Mouse (Mus musculus) embryo, embryonic 10 days (tissue): ENCODE data around the gene Adgrv1.

Experiments
- DNase-seq: peaks from one replicate; pipeline ENCODE4 v3.0.0-alpha.2; 2015; ENCODE audit warnings: low spot score

The Adgrv1 gene

DNA sequence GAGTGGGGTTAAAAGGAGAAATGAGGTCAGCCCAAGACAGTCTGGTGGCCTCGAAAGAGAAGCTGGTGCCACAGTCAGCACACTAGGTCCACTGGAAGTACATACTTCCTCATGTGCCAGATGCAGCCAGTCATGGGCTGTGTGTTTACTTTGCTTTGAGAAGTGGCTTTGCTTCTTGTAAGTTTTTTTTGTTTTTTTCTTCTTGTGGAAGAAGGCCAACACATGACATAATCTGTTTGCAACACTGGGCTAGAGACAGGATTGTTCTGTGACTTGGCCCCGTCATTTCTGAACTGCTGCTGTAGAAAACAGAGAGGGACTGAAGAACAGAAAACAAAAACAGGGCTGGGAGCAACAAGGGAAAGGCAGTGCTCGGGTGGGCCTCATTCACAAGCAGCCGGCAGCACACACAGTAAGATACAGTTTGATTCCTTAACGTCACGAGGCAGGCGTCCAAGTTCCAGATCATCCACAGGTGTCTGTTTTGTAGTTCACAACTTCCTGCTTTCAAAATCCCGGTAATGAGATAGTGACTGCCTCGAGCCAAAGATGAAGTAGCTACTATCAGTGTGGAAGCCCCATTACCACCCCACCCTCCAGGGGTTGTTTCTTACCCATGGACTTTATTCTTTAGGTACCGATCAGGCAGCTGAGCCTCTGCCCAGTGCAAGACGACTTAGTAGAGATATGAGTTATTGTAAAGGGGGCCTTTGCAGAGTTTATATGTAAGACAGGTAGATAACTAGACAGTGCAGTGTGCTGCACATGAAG lies 496.1 kb downstream of the Adgrv1 start:
- DNase-seq = no peak

DNA sequence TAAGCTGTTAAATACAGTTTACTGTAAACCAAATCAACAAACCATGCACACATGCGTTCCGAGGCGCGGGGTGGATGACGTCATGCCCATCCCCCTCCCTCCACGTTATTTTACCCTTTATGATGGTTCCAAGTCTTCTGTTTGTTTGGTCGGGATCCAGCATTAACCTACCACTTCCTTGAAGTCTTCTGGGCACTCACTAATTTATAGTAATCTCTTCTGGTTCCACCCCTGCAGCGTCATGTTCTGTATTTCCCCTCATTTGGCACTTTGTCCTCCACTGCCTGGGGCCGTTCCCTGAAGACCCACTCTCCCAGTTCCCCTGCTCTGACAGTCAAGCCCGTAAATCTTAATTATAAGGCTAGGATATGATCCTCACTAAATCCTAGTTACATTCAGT lies 497.0 kb downstream of the Adgrv1 start:
- no peak for DNase-seq

DNA sequence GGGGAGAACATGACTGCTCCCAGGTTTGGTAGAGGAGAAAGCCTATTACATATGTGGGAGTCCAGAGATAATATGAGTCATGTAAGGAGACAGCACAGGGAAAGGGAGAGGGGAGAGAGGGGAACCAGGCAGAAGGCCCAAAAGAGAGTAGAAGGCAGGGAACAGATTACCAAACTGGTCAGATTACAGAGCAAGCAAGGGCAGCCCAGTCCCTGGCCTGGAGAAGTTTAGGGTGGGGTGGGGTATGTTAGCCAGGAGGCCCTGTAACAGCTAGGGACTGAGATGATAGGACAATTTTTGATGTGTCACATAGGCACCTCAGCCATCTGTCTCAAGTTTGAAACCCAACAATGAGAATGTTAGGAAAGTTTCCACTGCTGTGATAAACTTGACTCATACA lies 498.5 kb downstream of the Adgrv1 start:
- DNase-seq = no peak

DNA sequence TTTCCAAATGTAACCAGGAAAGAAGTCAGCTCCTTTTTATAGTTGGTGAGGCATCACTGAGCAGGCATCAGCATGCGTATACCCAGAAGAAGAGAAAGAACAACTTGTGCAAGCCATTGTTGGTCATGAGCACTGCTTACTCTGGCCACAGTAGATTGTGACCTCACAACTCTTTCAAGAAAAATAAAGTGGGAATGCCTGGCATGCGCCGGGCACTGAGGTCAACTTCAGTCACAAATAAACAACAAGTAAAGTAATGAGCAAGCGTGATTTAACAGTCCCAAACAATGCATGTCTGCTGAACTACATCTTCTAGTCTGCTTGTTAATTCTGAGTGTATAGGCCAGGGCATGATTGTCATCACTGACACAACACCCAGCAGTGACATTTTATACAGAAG lies 499.6 kb downstream of the Adgrv1 start:
- no peak for DNase-seq

DNA sequence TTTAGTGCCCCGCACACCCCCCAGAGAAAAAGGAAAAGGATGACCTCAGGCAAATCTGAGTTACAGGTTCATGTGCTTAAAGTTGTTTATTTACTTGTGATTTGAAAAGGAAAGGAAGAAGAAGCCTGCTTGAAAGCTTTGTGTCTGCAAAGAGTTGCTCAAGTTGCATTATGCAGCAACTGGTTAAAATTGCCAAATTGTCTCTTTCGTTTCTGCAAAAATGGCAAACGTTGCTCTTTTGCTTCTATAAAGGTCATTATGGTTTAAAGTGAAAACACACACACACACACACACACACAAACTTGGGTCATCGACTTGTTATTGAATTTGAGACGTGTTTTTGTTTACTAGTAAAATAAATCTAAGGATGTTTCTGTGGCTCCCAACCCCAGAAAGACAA lies 500.3 kb downstream of the Adgrv1 start:
- DNase-seq = no peak

DNA sequence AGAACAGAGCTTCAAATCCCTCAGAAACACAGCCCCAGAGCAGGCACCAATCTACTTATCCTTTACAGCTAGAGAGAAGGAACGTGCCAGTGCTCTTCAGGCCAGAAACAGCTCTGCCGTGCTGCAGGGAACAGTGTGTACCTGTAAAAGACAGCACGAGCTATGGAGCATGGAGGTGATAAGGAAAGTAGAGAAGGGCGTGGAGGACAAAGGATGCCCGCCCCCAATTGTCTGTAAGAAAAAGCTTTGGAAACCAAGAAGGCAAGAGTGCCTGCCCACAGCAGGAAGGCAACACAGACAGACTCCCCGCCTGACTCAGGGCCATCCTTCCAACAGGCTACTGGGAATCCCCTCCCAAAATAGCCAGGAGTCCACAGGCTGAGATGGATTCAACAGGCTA lies 501.1 kb downstream of the Adgrv1 start:
- DNase-seq = no peak

DNA sequence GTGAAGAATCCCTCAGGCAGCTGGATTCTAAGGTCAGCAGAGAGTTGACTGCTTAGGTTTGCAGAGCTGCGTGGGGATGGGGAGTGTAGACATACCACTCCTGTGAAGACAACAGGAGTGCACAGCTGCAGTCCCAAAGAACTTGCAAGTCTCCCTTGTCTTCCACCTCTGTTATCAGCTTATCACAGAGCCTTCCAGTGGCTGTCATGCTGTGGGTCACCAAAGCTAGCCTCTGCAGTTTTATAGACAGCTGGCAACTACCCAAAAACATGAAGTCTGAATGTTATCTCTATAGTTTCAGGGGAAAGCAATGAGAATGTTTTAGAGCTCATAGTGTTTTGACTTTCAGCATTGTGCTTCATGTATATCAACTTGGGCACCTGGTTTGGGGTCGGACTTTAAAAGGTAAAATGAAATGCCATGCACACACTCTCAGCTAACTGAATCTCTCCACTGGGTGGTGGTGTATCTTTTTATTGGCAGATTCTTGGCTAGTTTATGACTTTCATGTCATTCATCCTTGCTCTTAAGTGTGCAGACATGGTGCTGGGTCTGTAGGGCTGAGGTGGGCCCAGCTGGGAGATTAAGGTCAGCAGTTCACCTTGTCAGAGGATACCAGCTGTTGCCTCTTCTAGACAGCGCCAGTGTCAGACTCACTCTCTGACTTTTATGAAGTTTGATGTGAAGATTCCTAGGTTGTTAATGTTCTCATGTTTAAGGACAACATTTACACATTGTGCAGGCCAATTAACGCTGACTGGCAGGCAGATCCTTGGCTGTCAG lies 502.0 kb downstream of the Adgrv1 start:
- no peak for DNase-seq

DNA sequence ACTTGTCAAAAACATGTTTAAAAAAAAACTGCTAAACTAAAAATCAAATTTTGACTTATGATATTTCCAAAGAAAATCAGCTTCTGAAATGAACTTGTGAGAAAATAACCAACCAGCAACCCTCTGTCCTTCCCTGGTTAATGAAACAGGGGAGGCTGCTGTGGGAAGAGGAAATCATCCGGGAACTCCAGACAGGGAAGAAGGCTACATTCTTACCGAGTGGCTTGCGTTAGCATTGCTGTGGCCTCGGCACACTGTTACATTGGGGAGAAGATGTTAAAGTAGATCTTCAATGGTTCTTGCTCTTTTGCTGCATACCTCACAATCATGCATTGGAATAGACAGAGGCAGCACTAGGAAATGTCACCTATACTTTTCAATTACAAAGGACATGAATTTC lies 507.1 kb downstream of the Adgrv1 start:
- no peak for DNase-seq

DNA sequence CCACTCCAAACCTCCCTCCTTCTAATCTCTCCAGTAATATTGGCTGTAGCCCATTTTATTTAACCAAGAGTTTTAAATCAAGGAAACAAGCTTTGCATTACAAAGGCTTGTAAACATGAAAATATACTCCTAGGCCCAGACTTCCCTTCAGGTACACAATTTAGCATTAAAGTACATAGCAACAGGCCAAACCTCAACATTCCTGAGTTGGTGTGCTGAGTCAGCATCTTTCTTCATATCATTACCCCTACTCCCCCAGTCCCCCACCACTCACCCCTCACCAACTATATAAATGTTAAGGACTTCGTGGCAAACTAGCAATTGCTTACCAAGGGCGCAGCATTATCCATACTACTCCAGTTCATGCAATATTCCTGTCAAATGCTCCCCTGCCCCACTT lies 510.7 kb downstream of the Adgrv1 start:
- no peak for DNase-seq

DNA sequence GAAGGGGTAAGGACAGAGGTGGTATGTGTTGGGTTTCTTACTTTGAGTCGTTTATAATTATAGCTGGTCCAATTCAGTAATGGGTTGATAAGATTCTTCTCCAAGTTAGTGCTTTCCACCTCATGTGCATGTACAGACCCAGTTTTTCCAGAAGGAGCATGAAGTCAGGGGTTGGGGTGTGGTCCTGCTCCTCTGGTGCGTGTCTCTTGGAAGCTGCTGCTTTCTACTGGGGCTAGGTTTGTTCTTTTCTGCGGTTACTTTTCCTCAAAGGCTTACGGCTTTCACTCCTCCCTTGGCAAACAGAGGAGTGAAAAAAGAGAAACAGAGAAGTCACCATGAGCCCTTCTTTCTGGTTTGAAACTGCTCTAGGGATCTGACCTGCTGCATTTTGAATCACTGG lies 522.5 kb downstream of the Adgrv1 start:
- no peak for DNase-seq

DNA sequence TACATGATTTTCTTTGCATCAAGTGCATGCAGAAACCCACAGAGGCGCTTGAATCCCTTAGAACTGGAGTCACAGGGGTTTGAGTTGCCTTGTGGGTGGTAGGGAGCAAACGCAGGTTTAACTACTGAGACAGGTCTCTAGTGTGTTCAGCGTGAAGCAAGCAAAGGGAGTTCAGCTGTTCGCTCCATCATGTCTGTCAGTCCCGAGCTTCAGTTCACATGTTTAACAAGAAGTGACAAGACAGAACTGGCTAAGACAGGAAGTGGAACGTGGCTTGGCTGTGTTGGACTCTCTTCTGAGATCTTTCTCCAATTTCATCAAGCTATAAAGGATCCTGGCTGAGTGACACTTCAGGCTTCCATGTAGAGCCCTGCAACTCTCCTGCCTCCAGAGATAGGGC lies 523.3 kb downstream of the Adgrv1 start:
- no peak for DNase-seq

DNA sequence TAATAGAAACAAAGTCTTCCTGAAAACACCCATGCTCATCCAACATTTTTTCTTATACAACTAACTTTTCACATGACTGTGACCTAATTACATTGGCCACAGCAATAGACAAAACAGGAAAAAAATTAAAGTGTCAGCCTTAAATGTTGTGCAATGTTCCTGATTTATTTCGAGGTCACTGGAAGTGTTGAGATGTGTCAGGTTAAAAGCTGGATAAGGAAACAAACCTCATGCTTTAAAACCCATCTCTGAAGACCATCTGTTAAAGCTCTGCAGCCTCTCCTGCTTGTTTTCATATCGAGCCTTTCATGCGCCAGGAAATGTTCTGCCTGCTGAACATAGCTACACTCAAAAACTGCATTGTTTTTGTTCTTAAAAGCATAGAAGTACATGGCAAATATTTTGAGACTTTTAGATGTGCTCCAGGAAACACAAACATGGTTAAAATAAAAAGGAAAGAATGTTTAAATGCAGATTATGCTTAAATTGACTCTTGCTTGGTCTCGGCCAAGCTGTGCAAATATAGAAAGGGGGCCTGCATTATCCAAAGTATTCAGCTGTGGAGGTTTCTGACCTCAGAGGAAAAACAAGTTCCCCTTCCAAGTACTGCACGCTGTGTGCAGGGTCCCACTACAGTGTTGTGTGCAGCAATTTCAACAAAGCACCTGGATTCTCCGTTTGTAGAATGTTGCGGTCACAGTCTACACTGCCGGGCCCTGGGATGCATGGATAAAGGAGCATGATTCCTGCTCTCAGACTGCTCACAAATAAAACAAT lies 524.2 kb downstream of the Adgrv1 start:
- DNase-seq = no peak

DNA sequence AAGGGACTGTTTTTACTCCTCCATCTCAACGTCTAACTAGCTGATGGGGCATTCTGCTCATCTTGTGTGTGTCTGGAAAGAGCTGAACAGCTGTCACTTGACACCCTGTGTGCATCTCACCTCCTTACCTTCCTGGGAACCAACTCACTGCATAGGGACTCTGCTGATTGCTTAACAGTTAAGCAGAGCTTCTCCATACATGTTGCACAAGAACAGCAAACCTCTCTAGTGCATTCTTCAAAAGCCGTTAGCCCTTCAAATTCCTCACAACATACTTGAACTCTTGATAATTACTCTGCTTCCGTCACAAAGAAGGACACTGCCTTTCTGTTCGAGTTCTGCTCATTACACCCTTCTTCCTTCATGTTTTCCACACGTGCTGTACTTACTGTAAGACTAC lies 525.5 kb downstream of the Adgrv1 start:
- DNase-seq = no peak

DNA sequence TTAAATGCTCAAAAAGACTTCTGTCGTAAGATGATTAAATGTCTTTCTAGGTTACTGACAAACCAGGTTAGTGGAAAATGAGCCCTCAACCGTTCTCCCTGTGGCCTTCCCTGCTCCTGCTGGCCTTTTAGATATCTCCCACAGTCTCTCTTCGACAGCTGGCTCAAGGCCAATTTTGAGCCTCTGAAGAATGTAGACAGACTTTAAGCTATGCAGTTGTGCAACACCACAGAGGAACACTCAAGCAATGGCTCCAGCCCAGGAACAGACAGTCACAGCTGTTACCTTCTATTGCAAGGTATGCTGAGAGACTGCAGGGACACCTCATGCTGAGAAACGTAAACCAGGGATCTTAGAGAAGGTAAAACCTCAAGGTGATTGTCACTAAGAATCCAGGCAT lies 529.2 kb downstream of the Adgrv1 start:
- no peak for DNase-seq

DNA sequence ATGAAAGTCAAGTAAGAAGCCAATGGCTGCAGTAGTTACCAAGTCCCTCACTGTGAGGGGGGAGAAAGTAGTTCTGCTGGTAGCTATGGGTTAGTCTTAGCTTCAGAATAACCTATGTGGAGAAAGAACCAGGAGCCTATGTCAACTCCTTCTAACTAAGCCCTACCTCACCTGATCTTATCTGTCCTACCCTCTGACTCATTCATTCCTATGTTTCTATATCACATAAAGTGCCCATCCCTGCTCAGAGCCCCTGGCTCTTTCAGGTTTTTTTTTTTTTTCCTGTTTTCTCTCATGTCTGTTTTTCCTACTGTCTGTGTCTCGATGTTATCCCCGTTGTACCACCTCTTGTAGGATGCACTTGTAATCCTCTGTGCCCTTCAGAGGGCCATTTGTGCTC lies 536.5 kb downstream of the Adgrv1 start:
- DNase-seq = no peak

DNA sequence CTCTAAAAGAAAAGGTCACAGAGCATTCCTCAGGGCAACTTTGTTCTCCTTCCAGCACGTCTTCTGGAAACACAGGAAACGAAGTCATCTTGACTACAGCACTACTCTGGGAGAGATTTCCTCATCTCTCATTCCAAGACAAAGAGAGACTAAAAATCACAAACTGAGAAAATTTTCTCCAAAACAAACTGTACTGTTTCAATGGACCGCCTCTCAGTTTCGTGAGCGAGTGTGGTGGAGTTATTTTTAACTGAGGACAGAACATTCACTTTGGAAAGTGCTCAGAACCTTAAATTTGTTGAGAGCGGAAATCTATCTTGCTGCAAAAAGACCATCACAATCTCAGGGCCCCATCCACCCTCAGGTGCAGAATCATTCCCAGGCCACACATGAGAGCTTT lies 538.4 kb downstream of the Adgrv1 start:
- no peak for DNase-seq

DNA sequence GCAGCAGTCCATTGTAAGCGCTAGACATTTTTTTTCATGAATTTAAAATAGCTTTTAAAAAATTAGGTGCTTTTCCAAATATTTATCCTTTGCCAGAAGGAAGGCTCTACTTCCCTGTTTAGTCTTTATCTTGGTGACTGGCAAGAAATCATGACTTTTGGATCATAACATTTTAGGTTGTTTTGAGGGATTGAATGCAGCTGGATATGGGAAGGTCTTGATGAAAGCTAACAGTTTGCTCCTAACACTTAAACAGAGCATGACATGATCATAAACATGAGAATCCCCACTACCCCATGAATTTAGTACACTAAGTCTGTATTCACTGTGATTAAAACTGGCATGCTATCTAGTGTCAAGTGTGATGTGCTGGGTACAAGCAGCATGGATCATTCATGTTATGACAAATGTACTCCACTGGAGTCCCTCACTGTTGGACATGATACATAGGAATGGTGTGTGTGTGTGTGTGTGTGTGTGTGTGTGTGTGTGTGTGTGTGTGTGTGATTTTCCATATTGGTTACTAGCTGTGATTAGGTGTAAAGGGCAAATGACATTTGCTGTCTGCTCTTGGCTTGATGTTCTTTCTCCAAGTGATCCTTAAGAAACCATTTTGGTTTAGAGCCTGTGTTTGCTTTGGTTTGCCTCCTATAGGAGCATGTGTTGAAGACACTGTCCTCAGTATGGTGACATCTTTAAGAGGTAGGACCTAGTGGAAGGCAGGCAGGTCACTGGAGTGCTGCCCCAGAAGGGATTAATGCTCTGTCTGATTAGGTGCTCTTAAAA lies 542.7 kb downstream of the Adgrv1 start:
- no peak for DNase-seq

DNA sequence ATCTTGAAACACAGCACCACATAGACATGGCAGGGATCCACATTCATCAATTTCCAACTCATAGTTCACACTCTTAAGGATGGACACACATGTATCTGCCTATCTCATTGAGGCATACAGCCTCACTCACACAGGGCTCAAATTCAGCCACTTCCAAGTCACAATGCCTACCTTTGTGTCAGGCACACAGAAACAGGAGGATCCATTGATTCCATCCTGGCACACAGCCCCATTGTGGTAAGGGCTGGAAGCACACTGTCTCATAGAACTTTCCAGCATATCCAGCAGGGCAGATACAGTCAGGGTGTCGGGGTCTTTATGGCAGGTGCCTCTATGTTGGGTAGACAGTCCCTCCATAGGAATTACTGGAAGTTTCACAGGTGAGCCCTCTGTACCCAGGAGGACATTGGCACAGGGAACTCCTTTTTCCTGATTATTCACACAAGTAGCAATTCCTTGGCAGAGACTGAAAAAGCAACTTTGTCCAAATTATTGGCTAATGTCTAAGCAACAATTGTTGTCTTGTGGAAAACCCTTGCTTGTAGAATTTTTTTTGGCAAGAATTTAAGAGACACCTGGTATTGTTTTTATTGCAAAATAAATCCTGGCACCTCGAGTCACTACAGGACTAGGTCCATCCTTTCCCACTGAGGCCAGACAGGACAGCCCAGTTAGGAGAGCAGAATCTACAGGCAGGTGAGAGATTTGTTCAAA lies 545.8 kb downstream of the Adgrv1 start:
- DNase-seq = no peak

DNA sequence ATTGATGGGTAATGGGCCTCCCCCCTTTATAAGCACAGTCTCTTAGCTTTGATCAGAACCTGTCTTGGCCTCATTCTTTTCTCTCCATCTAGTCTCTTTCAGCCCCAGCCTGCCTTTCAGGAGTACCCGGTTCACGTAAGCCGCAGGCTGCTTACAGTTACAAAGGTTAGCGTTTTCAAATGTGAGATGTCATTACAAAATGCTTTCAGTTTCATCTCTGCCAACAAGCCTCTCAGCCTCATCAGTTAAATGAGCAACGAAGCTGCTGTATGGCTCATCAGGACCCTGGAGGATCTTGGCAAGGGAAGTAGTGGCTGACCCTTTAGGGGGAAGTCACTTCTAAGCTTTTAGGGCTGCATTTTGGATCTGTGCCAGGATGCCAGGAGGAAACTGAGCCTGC lies 560.7 kb downstream of the Adgrv1 start:
- DNase-seq = no peak

DNA sequence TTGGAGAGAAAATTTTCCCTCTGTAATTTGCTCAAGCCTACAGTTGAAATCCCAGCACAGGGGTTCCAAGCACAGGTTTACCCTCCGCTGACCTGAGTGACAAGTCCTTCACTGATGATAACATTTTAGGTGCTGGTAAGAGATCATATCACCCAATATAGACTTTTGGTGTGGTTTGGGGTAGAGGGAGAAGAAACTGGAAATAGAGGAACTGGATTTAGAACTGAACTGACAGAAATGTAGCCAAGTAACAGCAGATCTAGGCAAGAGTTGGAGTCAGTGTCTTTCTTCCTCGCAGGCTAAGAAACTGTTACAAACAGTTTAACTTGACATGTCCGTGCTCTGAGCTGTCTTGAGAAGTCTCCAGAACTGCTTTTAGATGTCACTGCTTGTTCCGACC lies 581.5 kb downstream of the Adgrv1 start:
- DNase-seq = no peak

DNA sequence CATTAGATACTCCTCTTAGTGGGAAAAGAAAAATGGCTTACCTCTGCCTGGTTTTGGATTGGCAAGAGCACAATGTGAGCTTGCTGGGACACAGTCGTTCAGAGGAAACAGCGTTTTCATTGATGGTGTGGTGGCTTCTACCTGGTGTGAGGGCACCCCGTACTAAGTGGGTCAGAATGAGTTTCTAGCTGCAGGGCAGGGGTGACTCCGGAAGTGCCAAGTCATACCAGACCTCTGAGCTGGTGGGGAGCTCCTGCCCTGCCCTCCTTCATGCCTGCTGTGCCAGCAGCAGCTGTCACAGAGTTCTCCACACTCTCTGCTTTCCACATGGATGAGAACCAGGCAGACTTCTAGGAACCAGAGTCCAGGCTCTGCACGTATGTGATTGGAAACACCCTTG lies 582.0 kb downstream of the Adgrv1 start:
- DNase-seq = no peak

DNA sequence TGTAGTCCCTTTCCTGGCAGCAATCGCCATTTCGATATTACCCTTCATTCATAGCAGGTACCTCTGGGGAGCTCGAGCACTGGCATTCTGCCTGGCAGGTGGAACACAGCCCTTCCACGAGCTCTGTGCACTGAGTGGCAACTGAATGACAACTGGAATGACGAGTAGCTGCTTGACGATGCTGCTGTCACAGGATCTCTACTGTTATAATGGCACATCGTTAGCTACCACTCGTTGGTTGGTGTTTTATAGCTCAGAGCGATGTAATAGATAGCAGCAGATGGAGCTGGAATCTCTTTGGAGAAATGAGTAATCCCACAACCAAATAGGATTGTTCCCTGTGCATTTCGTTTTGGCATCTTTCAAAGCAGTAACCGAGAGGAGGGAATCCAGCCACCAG lies 587.6 kb downstream of the Adgrv1 start:
- no peak for DNase-seq
